Mouse (Mus musculus): ENCODE data around the gene Tango6. TPM values are rescaled to one million over a fixed set of nuclear protein-coding genes. Genes with fewer than 3 reads are reported as not detected.

Gene Tango6
- 0.97 TPM for polyA plus RNA-seq (2014; fragmentation: Illumina TruSeq; extraction: RNeasy Lipid Tissue Mini Kit (QIAGEN cat#74804); ENCODE audit: low read depth, low replicate concordance)

GRCm38 (mm10) chr8:106682971-106683668 lies at the start of gene Tango6:
Gene Tango6 (plus strand): TSS chr8:106683068.

GRCm38 (mm10) chr8:106870051-106870450 lies 187.2 kb downstream of the Tango6 start, which contains the start of gene Has3:
Gene Has3 (plus strand): TSS chr8:106870242.

GRCm38 (mm10) chr8:106893481-106894156 lies 210.8 kb downstream of the Tango6 start, which contains the start of gene Utp4:
Gene Utp4 (plus strand): TSS chr8:106893636.

Other genes with a start within 250 kb of the Tango6 start
- not detected for gene 6030452D12Rik, start 182.5 kb upstream of the Tango6 start, polyA plus RNA-seq (2014; fragmentation: Illumina TruSeq; extraction: RNeasy Lipid Tissue Mini Kit (QIAGEN cat#74804); ENCODE audit: low read depth, low replicate concordance)
- 0.20 TPM for gene Cdh3, start 172.2 kb upstream of the Tango6 start, polyA plus RNA-seq (2014; fragmentation: Illumina TruSeq; extraction: RNeasy Lipid Tissue Mini Kit (QIAGEN cat#74804); ENCODE audit: low read depth, low replicate concordance)
- gene Gm10073, start 109.6 kb upstream of the Tango6 start, polyA plus RNA-seq (2014; fragmentation: Illumina TruSeq; extraction: RNeasy Lipid Tissue Mini Kit (QIAGEN cat#74804); ENCODE audit: low read depth, low replicate concordance): not detected
- 109 TPM for gene Cdh1, start 79.7 kb upstream of the Tango6 start, polyA plus RNA-seq (2014; fragmentation: Illumina TruSeq; extraction: RNeasy Lipid Tissue Mini Kit (QIAGEN cat#74804); ENCODE audit: low read depth, low replicate concordance)
- gene Has3, start 187.2 kb downstream of the Tango6 start, polyA plus RNA-seq (2014; fragmentation: Illumina TruSeq; extraction: RNeasy Lipid Tissue Mini Kit (QIAGEN cat#74804); ENCODE audit: low read depth, low replicate concordance): 0.53 TPM
- 26.0 TPM for gene Utp4, start 210.6 kb downstream of the Tango6 start, polyA plus RNA-seq (2014; fragmentation: Illumina TruSeq; extraction: RNeasy Lipid Tissue Mini Kit (QIAGEN cat#74804); ENCODE audit: low read depth, low replicate concordance)